ENCODE assay signal across 8 mouse cellular contexts in the genomic region with DNA sequence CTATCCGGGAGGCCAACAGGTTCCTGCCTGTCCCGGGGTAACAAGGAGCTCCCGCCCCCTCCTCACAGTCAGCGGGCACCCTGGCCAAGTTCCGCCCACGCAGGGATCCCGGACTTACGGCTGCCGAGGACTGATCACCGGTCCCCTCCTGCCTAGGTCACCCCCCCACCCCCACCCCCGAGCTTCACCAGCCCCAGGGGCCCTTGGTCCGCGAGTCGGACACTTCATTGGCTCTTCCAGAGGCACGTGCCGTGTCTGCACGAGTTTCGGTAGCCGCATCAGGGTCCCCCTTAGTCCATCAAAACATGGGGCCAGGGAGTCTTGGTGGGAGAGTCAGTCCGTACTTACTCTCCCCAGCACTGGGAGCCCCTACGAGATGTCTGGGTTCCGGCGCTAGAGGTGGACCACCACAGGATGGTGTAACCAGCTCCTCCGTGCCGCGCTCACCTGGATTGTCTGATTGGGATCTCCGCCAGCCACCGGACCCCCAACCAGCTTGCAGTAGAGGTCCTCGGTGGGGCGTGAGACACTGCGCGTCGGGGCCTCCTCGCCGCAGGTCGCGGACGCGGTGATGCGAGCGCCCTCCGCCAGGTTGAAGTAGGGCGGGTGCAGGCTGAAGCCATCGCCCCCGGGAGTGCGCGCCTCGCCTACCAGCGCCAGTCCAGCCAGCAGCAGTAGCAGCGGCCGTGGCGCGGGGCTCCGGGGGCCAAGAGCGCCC. TPM values are rescaled to one million over a fixed set of nuclear protein-coding genes. Genes with fewer than 3 reads are reported as not detected.
DNase-seq lines count a peak whose midpoint lies in the region; ATAC-seq and TF ChIP-seq lines count a peak whose summit lies in the region.

No protein-coding gene starts in this region.

- no peaks in the 10 kb centered on the region for H3K9me3 ChIP-seq in heart, embryonic 12.5 days (replicated peaks)
- no peaks in the 10 kb centered on the region for H3K9me3 ChIP-seq in kidney, embryonic 16.5 days (ENCODE audit: low read length)
- no peaks in the 10 kb centered on the region for H3K9me3 ChIP-seq in megakaryocyte, embryonic 14.5 days

- peak overlapping the region; percentile 98 for H3K4me2 ChIP-seq in heart, embryonic 12.5 days
- peak overlapping the region; percentile 91 for H3K4me2 ChIP-seq in kidney, embryonic 16.5 days (replicated peaks; ENCODE audit: low read depth, low read length)

- H3K27ac ChIP-seq in gastrocnemius, adult 2 months: peak overlapping the region; percentile 88
- 0 out of 2 replicates have a peak overlapping the region, but pooled peaks have one; percentile 31 for H3K27ac ChIP-seq in heart, embryonic 12.5 days (ENCODE audit: poor library complexity, severe bottlenecking)
- H3K27ac ChIP-seq in kidney, embryonic 16.5 days (ENCODE audit: low read length): peak overlapping the region; percentile 88

- peak overlapping the region; percentile 88 for H3K9ac ChIP-seq in heart, embryonic 12.5 days
- peak overlapping the region; percentile 87 for H3K9ac ChIP-seq in kidney, embryonic 16.5 days (replicated peaks; ENCODE audit: low read length)

- WGBS in heart, embryonic 12.5 days: under 1% methylated on average over 55 of the region's 55 CpGs
- WGBS in kidney, embryonic 16.5 days: under 1% methylated on average over 47 of the region's 55 CpGs

- peak overlapping the region; percentile 89 for H3K4me3 ChIP-seq in gastrocnemius, adult 2 months
- peak overlapping the region; percentile 75 for H3K4me3 ChIP-seq in heart, embryonic 12.5 days
- H3K4me3 ChIP-seq in kidney, embryonic 16.5 days (ENCODE audit: low read length): peak overlapping the region; percentile 76
- peak overlapping the region; percentile 94 for H3K4me3 ChIP-seq in megakaryocyte, embryonic 14.5 days (replicated peaks)

- 0 out of 2 replicates have a peak, but pooled peaks cover 5% of the 10 kb centered on the region for H3K27me3 ChIP-seq in heart, embryonic 12.5 days (replicated peaks)
- H3K27me3 ChIP-seq in kidney, embryonic 16.5 days (ENCODE audit: insufficient read depth, low read length): peaks cover 12% of the 10 kb centered on the region; the same call in 1 of the 2 replicates
- H3K27me3 ChIP-seq in megakaryocyte, embryonic 14.5 days (replicated peaks): peaks cover 81% of the 10 kb centered on the region

- peaks cover 71% of the 10 kb centered on the region for H3K4me1 ChIP-seq in heart, embryonic 12.5 days (replicated peaks)
- H3K4me1 ChIP-seq in kidney, embryonic 16.5 days (ENCODE audit: insufficient read depth, low read length): peaks cover 57% of the 10 kb centered on the region
- H3K4me1 ChIP-seq in megakaryocyte, embryonic 14.5 days: peaks cover 72% of the 10 kb centered on the region

- no peak; the same call in 1 of the 2 replicates for TF ChIP-seq CTCF in gastrocnemius, adult 2 months (IDR thresholded peaks at IDR 0.05)

- no peak for ATAC-seq in heart, embryonic 12.5 days (ENCODE audit: insufficient number of reproducible peaks, low FRiP score)
- ATAC-seq in kidney, embryonic 16.5 days (ENCODE audit: low FRiP score, low TSS enrichment): peak; percentile 21

- H3K36me3 ChIP-seq in heart, embryonic 12.5 days: no peaks in the 10 kb centered on the region
- H3K36me3 ChIP-seq in kidney, embryonic 16.5 days (ENCODE audit: insufficient read depth, low read length): no peaks in the 10 kb centered on the region
- H3K36me3 ChIP-seq in megakaryocyte, embryonic 14.5 days (replicated peaks; ENCODE audit: low read length): peaks cover 1% of the 10 kb centered on the region

- peak; percentile 57 for DNase-seq in gastrocnemius, adult 2 months
- DNase-seq in gastrocnemius, adult 8-10 months (ENCODE audit: low spot score in 2 of 2): no peak
- peak; percentile 57 to 70 for DNase-seq in adrenal gland, postnatal 36 days
- no peak for DNase-seq in spleen, postnatal 36 days (ENCODE audit: low spot score in 2 of 2)
- no peak for DNase-seq in left cerebral cortex, postnatal 4 days

- intact Hi-C loops in gastrocnemius, adult 2 months (cut with DNase I): no loop called here
- intact Hi-C loops in left cerebral cortex, postnatal 4 days (cut with DNase I): no loop called here

RNA-seq across cellular contexts. Expression of gene Lama5, which starts 0.5 kb away (rescaled TPM):
- total RNA-seq in gastrocnemius, adult 2 months (2021): 10 to 100 TPM; 10.5 to 14.8 TPM
- total RNA-seq in gastrocnemius, adult 8-10 months (2022): 10 to 100 TPM; 10.8 to 16.5 (median 13.8) TPM
- 10 to 100 TPM; 25.7 to 74.5 TPM for total RNA-seq in adrenal gland, postnatal 36 days (2021)
- polyA plus RNA-seq in heart, embryonic 12.5 days (2016; fragmentation: Nextera tagmentation; extraction: Ambion mirVana): 31.7 and 38.1 TPM in 2 replicates
- polyA plus RNA-seq in kidney, embryonic 16.5 days (2015; fragmentation: Nextera tagmentation; extraction: Ambion mirVana): 53.1 and 57.4 TPM in 2 replicates
- polyA plus RNA-seq in megakaryocyte, embryonic 14.5 days (2012; ENCODE audit: insufficient read depth, low replicate concordance): 0.23 and 3.4 TPM in 2 replicates
- 1 to 10 TPM; 6.3 to 6.5 TPM for total RNA-seq in left cerebral cortex, postnatal 4 days (2021)

RNA-seq across cellular contexts. Expression of gene Rps21, which starts 32.0 kb away (rescaled TPM):
- total RNA-seq in gastrocnemius, adult 2 months (2021): 100 to 1,000 TPM; 359 to 473 TPM
- total RNA-seq in gastrocnemius, adult 8-10 months (2022): 100 to 1,000 TPM; 348 to 580 (median 436) TPM
- 100 to 1,000 TPM; 736 to 838 TPM for total RNA-seq in adrenal gland, postnatal 36 days (2021)
- polyA plus RNA-seq in heart, embryonic 12.5 days (2016; fragmentation: Nextera tagmentation; extraction: Ambion mirVana): 336 and 349 TPM in 2 replicates
- polyA plus RNA-seq in kidney, embryonic 16.5 days (2015; fragmentation: Nextera tagmentation; extraction: Ambion mirVana): 435 and 485 TPM in 2 replicates
- 99.7 and 1,213 TPM in 2 replicates for polyA plus RNA-seq in megakaryocyte, embryonic 14.5 days (2012; ENCODE audit: insufficient read depth, low replicate concordance)
- 100 to 1,000 TPM; 616 to 687 TPM for total RNA-seq in left cerebral cortex, postnatal 4 days (2021)

RNA-seq across cellular contexts. Expression of gene Cables2, which starts 48.1 kb away (rescaled TPM):
- total RNA-seq in gastrocnemius, adult 2 months (2021): 1 to 10 TPM; 9.3 to 9.8 TPM
- 10 to 100 TPM in 1 of 4 experiments, 1 to 10 TPM in 3; 8.1 to 10.8 (median 9.0) TPM for total RNA-seq in gastrocnemius, adult 8-10 months (2022)
- total RNA-seq in adrenal gland, postnatal 36 days (2021): 10 to 100 TPM; 14.0 to 14.2 TPM
- polyA plus RNA-seq in heart, embryonic 12.5 days (2016; fragmentation: Nextera tagmentation; extraction: Ambion mirVana): 15.8 and 16.2 TPM in 2 replicates
- polyA plus RNA-seq in kidney, embryonic 16.5 days (2015; fragmentation: Nextera tagmentation; extraction: Ambion mirVana): 6.7 and 11.2 TPM in 2 replicates
- polyA plus RNA-seq in megakaryocyte, embryonic 14.5 days (2012; ENCODE audit: insufficient read depth, low replicate concordance): 8.4 and 46.3 TPM in 2 replicates
- total RNA-seq in left cerebral cortex, postnatal 4 days (2021): 10 to 100 TPM; 47.2 to 48.6 TPM

RNA-seq across cellular contexts. Expression of gene Adrm1, which starts 53.9 kb away (rescaled TPM):
- 100 to 1,000 TPM in 1 of 2 experiments, 10 to 100 TPM in 1; 99.5 to 121 TPM for total RNA-seq in gastrocnemius, adult 2 months (2021)
- 100 to 1,000 TPM; 124 to 131 (median 129) TPM for total RNA-seq in gastrocnemius, adult 8-10 months (2022)
- total RNA-seq in adrenal gland, postnatal 36 days (2021): 100 to 1,000 TPM; 148 to 182 TPM
- polyA plus RNA-seq in heart, embryonic 12.5 days (2016; fragmentation: Nextera tagmentation; extraction: Ambion mirVana): 150 and 154 TPM in 2 replicates
- 200 and 208 TPM in 2 replicates for polyA plus RNA-seq in kidney, embryonic 16.5 days (2015; fragmentation: Nextera tagmentation; extraction: Ambion mirVana)
- 509 and 1,399 TPM in 2 replicates for polyA plus RNA-seq in megakaryocyte, embryonic 14.5 days (2012; ENCODE audit: insufficient read depth, low replicate concordance)
- total RNA-seq in left cerebral cortex, postnatal 4 days (2021): 100 to 1,000 TPM; 117 to 118 TPM

Comparison
In these comparisons a context has a peak if more than half of its experiments do, and no peak if none do; other contexts are left out.
1. DNase-seq: peak in gastrocnemius, adult 2 months (single experiment) and adrenal gland, postnatal 36 days (2 of 2); none in gastrocnemius, adult 8-10 months (0 of 2), spleen, postnatal 36 days (0 of 2) and left cerebral cortex, postnatal 4 days (single experiment).
2. H3K27ac ChIP-seq: peak in every context shown above with its lines; median percentile 88 in gastrocnemius, adult 2 months; 88 in kidney, embryonic 16.5 days; 31 in heart, embryonic 12.5 days.
3. Peak in every context shown above with its lines, with median percentiles within 50 percentile points of each other: H3K4me3 ChIP-seq.